Mouse (Mus musculus) limb, embryonic 11.5 days (tissue): ENCODE measurements around the gene Rps28. TPM values are rescaled to one million over a fixed set of nuclear protein-coding genes. Genes with fewer than 3 reads are reported as not detected.
A peak's percentile ranks its signal among the peaks of the same experiment; 100 is the strongest.

Source experiments
- ATAC-seq: fragments of 200-750 bp; cut with Nextera tagmentation; 2 replicates; pipeline ENCODE4 v1.8.0; 2017; ENCODE audit warnings: low read depth; ENCODE audit not compliant: insufficient number of reproducible peaks, low FRiP score, low TSS enrichment
- DNase-seq: peaks from one replicate; pipeline ENCODE4 v3.0.0-alpha.2; 2015; ENCODE audit warnings: low spot score
- H3K27ac ChIP-seq: fragments of 300-500 bp; sonication (generic); replicated peaks from 2 replicates; pipeline ENCODE4 v1.5.1; 2014; ENCODE audit warnings: low read depth, mild to moderate bottlenecking, low read length
- H3K27me3 ChIP-seq: fragments of 300-500 bp; sonication (generic); 2 replicates; pipeline ENCODE4 v1.6.1; 2014; ENCODE audit warnings: mild to moderate bottlenecking, low read length, mixed read lengths; ENCODE audit not compliant: control insufficient read depth, insufficient read depth
- H3K36me3 ChIP-seq: fragments of 300-500 bp; sonication (generic); 2 replicates; pipeline ENCODE4 v1.6.1; 2014; ENCODE audit warnings: mild to moderate bottlenecking, low read length, moderate library complexity, mixed read lengths; ENCODE audit not compliant: control insufficient read depth, insufficient read depth
- H3K4me1 ChIP-seq: fragments of 300-500 bp; sonication (generic); 2 replicates; pipeline ENCODE4 v1.6.1; 2014; ENCODE audit warnings: low read length, mixed read lengths; ENCODE audit not compliant: control insufficient read depth, insufficient read depth
- H3K4me2 ChIP-seq: fragments of 300-500 bp; sonication (generic); 2 replicates; pipeline ENCODE4 v1.6.1; 2014; ENCODE audit warnings: low read depth, mild to moderate bottlenecking, moderate library complexity; ENCODE audit not compliant: severe bottlenecking
- H3K4me3 ChIP-seq: fragments of 300-500 bp; sonication (generic); 2 replicates; pipeline ENCODE4 v1.5.1; 2014; ENCODE audit warnings: low read depth, low read length
- H3K9ac ChIP-seq: fragments of 300-500 bp; sonication (generic); 2 replicates; pipeline ENCODE4 v1.6.1; 2014; ENCODE audit warnings: mild to moderate bottlenecking, low read length
- H3K9me3 ChIP-seq: fragments of 300-500 bp; sonication (generic); 2 replicates; pipeline ENCODE4 v1.6.1; 2016; ENCODE audit warnings: low read length; ENCODE audit not compliant: control insufficient read depth
- WGBS: fragments of 180-500 bp; shearing (Covaris S2); extraction: QIAGEN DNeasy Blood & Tissue Kit; methylation state at CpG from one replicate; pipeline ENCODE4 v1.1.7; 2014; 5-methylcytosine and 5-hydroxymethylcytosine counted together
- polyA plus RNA-seq: library from polyadenylated mRNA; unstranded; fragments of >200 nt; fragmentation: Nextera tagmentation; extraction: Ambion mirVana; gene quantifications from 2 replicates; pipeline ENCODE4 v1.2.1, GENCODE M21; 2014

Gene Rps28
- polyA plus RNA-seq, 1 experiment from 2014 or later, result 1,083 TPM

DNA sequence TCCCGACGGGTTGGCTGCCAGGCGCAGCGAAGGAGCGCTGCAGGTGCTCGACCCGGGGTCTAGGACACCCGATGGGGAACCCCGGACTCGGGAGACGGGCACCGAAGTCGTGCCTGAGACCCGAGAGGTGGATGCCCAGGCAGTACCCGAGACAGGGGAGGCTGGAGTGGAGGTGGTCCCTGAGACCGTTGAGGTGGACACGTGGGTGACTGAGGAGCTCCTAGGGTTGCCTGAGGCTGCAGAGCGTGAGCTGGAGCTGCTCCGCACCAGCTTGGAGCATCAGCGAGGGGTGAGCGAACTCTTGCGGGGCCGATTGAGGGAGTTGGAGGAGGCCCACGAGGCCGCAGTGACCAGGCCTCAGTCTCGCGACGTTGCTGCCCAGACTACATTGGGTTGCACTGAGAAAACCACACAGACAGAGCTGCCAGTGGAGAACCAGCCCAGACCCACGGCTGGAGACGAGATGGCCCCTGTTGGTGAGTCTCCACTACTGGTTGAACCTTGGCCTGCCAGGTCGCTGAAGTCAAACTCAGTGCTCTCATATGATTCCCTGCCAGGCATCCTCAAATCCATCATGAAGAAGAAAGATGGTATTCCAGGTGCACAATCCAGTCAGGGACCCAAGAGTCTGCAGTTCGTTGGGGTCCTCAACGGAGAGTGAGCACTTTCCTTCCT lies 6.3 kb downstream of the Rps28 start:
- ATAC-seq, result peak; percentile 27; the same call in 1 of the 2 replicates
- WGBS, result 19% methylated on average over 33 of the region's 33 CpGs

GRCm38 (mm10) chr17:33817184-33817968 lies 7.0 kb downstream of the Rps28 start:
- DNase-seq, result peak; percentile 95
- Histone ChIP-seq H3K27ac (peak overlapping the region; percentile 59), H3K4me3 (peak overlapping the region; percentile 44), H3K9ac (peak overlapping the region; percentile 76), H3K27me3 (no peaks in the 10 kb centered on the region), H3K36me3 (peaks cover 21% of the 10 kb centered on the region), H3K9me3 (no peaks in the 10 kb centered on the region), H3K4me2 (peak overlapping the region; percentile 85), H3K4me1 (peaks cover 6% of the 10 kb centered on the region; the same call in 1 of the 2 replicates)
- ATAC-seq, result peak; percentile 92
- WGBS, result under 1% methylated on average over 89 of the region's 89 CpGs

More for the DNA sequence above, 6.3 kb downstream of the Rps28 start:
- peak overlapping the region; percentile 85 for H3K4me2 ChIP-seq
- peak overlapping the region; percentile 44 for H3K4me3 ChIP-seq
- H3K4me1 ChIP-seq, result peaks cover 11% of the 10 kb centered on the region
- H3K9me3 ChIP-seq, result no peaks in the 10 kb centered on the region
- peak overlapping the region; percentile 59 for H3K27ac ChIP-seq
- H3K9ac ChIP-seq, result peak overlapping the region; percentile 61
- no peak for DNase-seq
- H3K36me3 ChIP-seq, result peaks cover 26% of the 10 kb centered on the region
- no peaks in the 10 kb centered on the region for H3K27me3 ChIP-seq

- ATAC-seq (no peak), DNase-seq (no peak)
- Histone ChIP-seq H3K4me3 (no peak overlapping the region), H3K9me3 (no peaks in the 10 kb centered on the region), H3K36me3 (peaks cover 13% of the 10 kb centered on the region), H3K27ac (no peak overlapping the region), H3K4me2 (peak overlapping the region; percentile 85), H3K4me1 (peaks cover 6% of the 10 kb centered on the region; the same call in 1 of the 2 replicates), H3K27me3 (no peaks in the 10 kb centered on the region), H3K9ac (no peak overlapping the region)
- WGBS, result 84% methylated on average over 5 of the region's 5 CpGs
Measured at GRCm38 (mm10) chr17:33816612-33817011, 7.8 kb downstream of the Rps28 start.

GRCm38 (mm10) chr17:33815399-33815798 lies 9.0 kb downstream of the Rps28 start:
- no peaks in the 10 kb centered on the region; the same call in 1 of the 2 replicates for H3K9me3 ChIP-seq
- no peak overlapping the region for H3K27ac ChIP-seq
- H3K27me3 ChIP-seq, result no peaks in the 10 kb centered on the region; the same call in 1 of the 2 replicates
- H3K4me3 ChIP-seq, result no peak overlapping the region
- DNase-seq (no peak), ATAC-seq (no peak)
- H3K4me2 ChIP-seq, result no peak overlapping the region
- H3K9ac ChIP-seq, result no peak overlapping the region
- H3K36me3 ChIP-seq, result peaks cover 8% of the 10 kb centered on the region; the same call in 1 of the 2 replicates
- WGBS, result 92% methylated on average over 6 of the region's 6 CpGs
- H3K4me1 ChIP-seq, result peaks cover 6% of the 10 kb centered on the region; the same call in 1 of the 2 replicates

DNA sequence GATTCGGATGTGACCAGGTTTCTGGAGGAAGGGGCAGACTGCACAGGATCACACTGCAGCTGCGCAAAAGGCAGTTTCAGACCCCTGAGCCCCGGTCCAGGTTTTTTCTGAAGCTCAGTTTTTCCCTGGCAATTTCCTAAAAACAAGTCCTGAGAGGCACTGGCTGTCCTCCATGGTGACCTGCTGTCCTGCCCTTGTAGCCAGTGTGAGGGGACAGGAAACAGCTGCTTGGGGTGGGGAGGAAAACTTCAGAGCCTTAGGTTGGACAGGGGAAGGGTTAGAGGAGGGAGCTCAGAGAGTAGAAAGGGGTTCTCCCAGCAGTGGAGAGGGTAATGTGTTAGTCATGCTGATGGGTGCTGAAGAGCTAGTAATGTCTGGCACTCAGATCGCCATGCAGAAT lies 11.4 kb downstream of the Rps28 start:
- Histone ChIP-seq H3K36me3 (no peaks in the 10 kb centered on the region), H3K9me3 (no peaks in the 10 kb centered on the region; the same call in 1 of the 2 replicates), H3K9ac (no peak overlapping the region), H3K4me3 (no peak overlapping the region), H3K4me2 (no peak overlapping the region), H3K4me1 (peaks cover 2% of the 10 kb centered on the region; the same call in 1 of the 2 replicates), H3K27ac (no peak overlapping the region), H3K27me3 (no peaks in the 10 kb centered on the region; the same call in 1 of the 2 replicates)
- WGBS, result 71% methylated on average over 4 of the region's 4 CpGs
- DNase-seq (no peak), ATAC-seq (no peak)

DNA sequence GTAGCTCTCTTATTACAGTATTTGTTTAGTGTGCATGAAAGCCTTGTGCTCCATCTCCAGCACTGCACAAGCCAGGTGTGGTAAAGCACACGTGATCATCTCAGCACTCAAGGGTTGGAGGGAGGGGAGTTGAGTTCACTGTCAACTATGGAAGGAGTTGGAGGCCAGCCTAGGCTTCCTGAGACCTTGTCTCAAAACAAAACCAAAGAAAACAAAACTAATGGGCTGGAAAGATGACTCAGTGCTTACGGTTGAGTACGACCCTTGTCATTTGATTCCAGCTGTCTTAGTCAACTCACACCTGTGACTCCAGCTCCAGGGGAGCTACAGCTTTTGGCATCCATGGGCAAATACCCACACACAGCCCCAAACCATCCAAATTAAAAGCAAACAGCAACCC lies 11.9 kb downstream of the Rps28 start:
- DNase-seq (no peak), ATAC-seq (no peak)
- Histone ChIP-seq H3K36me3 (no peaks in the 10 kb centered on the region), H3K9me3 (no peaks in the 10 kb centered on the region; the same call in 1 of the 2 replicates), H3K27ac (no peak overlapping the region), H3K4me3 (no peak overlapping the region), H3K9ac (no peak overlapping the region), H3K4me2 (no peak overlapping the region), H3K27me3 (no peaks in the 10 kb centered on the region; the same call in 1 of the 2 replicates), H3K4me1 (no peaks in the 10 kb centered on the region)
- WGBS, result 63% methylated on average over 3 of the region's 3 CpGs

- Histone ChIP-seq H3K4me1 (no peaks in the 10 kb centered on the region), H3K4me2 (peak overlapping the region; percentile 69), H3K27me3 (no peaks in the 10 kb centered on the region; the same call in 1 of the 2 replicates), H3K36me3 (no peaks in the 10 kb centered on the region), H3K27ac (no peak overlapping the region), H3K9me3 (no peaks in the 10 kb centered on the region; the same call in 1 of the 2 replicates), H3K4me3 (peak overlapping the region; percentile 48), H3K9ac (no peak overlapping the region)
- WGBS, result 33% methylated on average over 7 of the region's 7 CpGs
- no peak for ATAC-seq
- DNase-seq, result peak; percentile 29
Measured at GRCm38 (mm10) chr17:33811142-33811516, 13.2 kb downstream of the Rps28 start.

DNA sequence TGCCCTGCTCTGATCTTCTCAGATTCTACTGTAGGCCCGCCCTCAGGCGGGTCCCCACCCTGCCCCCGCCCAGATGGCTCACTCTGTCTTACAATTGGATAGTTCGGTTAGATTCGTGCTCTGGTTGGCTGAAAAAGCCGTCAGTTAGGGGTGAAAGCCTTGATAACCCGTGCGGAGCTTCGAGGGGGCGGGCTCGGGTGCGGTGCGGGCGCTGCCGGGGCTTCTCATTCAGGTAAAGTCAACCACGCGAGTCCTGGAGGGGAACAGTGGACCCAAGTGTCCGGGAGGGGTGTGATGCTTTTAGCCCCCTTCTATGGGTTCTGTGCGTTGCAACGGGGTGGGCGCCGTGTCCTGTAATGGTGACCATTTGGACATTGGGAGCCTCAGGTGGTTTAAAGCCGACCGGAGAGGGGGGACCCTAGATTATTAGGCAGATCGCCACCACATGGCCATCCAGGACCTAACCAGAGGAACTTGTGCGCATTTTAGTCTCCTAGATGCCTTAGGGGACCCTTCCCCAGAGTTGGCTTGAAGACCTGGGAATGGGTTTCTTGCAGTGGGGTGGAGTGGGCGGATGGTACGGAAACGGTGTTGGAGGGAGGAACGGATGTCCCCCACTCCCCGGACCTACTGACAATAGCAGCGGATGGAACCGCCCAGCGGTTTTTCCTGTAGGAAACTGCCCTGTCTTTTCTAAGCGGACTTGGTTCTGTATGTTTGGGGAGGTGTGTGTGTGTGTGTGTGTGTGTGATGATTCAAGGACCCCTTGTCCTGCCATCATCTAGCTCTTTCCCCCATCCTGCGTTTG lies 13.8 kb downstream of the Rps28 start, which contains the start of gene Kank3:
Kank3 (plus strand) TSS at position 186 of the 808 bp plus-strand sequence.
- no peaks in the 10 kb centered on the region for H3K4me1 ChIP-seq
- H3K9me3 ChIP-seq, result no peaks in the 10 kb centered on the region; the same call in 1 of the 2 replicates
- ATAC-seq (peak; percentile 97), DNase-seq (peak; percentile 96)
- no peak within 1 kb of the TSS for H3K27ac ChIP-seq
- no peaks in the 10 kb centered on the region for H3K36me3 ChIP-seq
- peak within 1 kb of the TSS; percentile 45 for H3K9ac ChIP-seq
- peak within 1 kb of the TSS; percentile 48 for H3K4me3 ChIP-seq
- WGBS, result 1% methylated on average over 36 of the region's 36 CpGs
- H3K4me2 ChIP-seq, result peak within 1 kb of the TSS; percentile 69
- no peaks in the 10 kb centered on the region; the same call in 1 of the 2 replicates for H3K27me3 ChIP-seq
